Mouse (Mus musculus) fat pad, adult 2 months (tissue): ENCODE results near the gene Acbd4.

Source experiments
- DNase-seq: peaks from one replicate; pipeline ENCODE4 v3.0.0-alpha.2; 2011; ENCODE audit warnings: low read depth, low spot score; ENCODE audit errors: extremely low read depth

The Acbd4 gene

GRCm38 (mm10) chr11:103101481-103101865 lies at the start of gene Acbd4, which contains the start of gene Plcd3:
Acbd4 (plus strand) TSS chr11:103101682.
Plcd3 (minus strand) TSS chr11:103101658.
- DNase-seq, result no peak

- no peak for DNase-seq
These were observed 49.4 kb upstream of the Acbd4 start for GRCm38 (mm10) chr11:103052078-103052477.

- DNase-seq, result no peak
These were observed 48.0 kb upstream of the Acbd4 start for GRCm38 (mm10) chr11:103053191-103054076.

GRCm38 (mm10) chr11:103054798-103055197 lies 46.7 kb upstream of the Acbd4 start:
- no peak for DNase-seq

GRCm38 (mm10) chr11:103056636-103057035 lies 44.8 kb upstream of the Acbd4 start:
- DNase-seq, result no peak

GRCm38 (mm10) chr11:103058499-103059085 lies 42.9 kb upstream of the Acbd4 start:
- DNase-seq, result no peak

- no peak for DNase-seq
These were observed 35.1 kb upstream of the Acbd4 start for GRCm38 (mm10) chr11:103066191-103067050.

GRCm38 (mm10) chr11:103067051-103067361 lies 34.5 kb upstream of the Acbd4 start:
- DNase-seq, result no peak

GRCm38 (mm10) chr11:103067457-103068001 lies 34.0 kb upstream of the Acbd4 start:
- no peak for DNase-seq

- no peak for DNase-seq
These were observed 33.2 kb upstream of the Acbd4 start for GRCm38 (mm10) chr11:103068272-103068671.

- DNase-seq, result no peak
These were observed 32.6 kb upstream of the Acbd4 start for GRCm38 (mm10) chr11:103068884-103069283.

GRCm38 (mm10) chr11:103069731-103070130 lies 31.8 kb upstream of the Acbd4 start:
- no peak for DNase-seq

- no peak for DNase-seq
These were observed 31.1 kb upstream of the Acbd4 start for GRCm38 (mm10) chr11:103070322-103070880.

- DNase-seq, result no peak
These were observed 27.8 kb upstream of the Acbd4 start for GRCm38 (mm10) chr11:103073671-103074070.

GRCm38 (mm10) chr11:103074121-103074650 lies 27.3 kb upstream of the Acbd4 start:
- DNase-seq, result no peak

GRCm38 (mm10) chr11:103074796-103075323 lies 26.6 kb upstream of the Acbd4 start:
- DNase-seq, result no peak

GRCm38 (mm10) chr11:103076010-103076409 lies 25.5 kb upstream of the Acbd4 start:
- no peak for DNase-seq

GRCm38 (mm10) chr11:103076581-103076980 lies 24.9 kb upstream of the Acbd4 start:
- DNase-seq, result no peak

GRCm38 (mm10) chr11:103078131-103078530 lies 23.4 kb upstream of the Acbd4 start:
- DNase-seq, result no peak

GRCm38 (mm10) chr11:103080323-103081091 lies 21.0 kb upstream of the Acbd4 start:
- DNase-seq, result no peak
